ENCODE assay signal across 11 mouse cellular contexts in genomic region chrX:7443996-7444421, GRCm38 (mm10).
DNase-seq lines count a peak whose midpoint lies in the region; ATAC-seq and TF ChIP-seq lines count a peak whose summit lies in the region.
"Had no signal": no experiment of that assay in that cellular context is flagged by ENCODE, and none has a peak within 500 bp of the region (broad histone marks: within the 10 kb centered on the region; RNA-seq: fewer than 3 reads in every experiment).

No protein-coding gene starts in this region.

- no peaks in the 10 kb centered on the region for H3K36me3 ChIP-seq in heart, embryonic 15.5 days
- no peaks in the 10 kb centered on the region for H3K36me3 ChIP-seq in kidney, adult 2 months (ENCODE audit: control insufficient read depth, insufficient read depth, low read length)
- H3K36me3 ChIP-seq in liver, embryonic 13.5 days = no peaks in the 10 kb centered on the region
- H3K36me3 ChIP-seq: embryonic facial prominence, embryonic 12.5 days; limb, embryonic 13.5 days; midbrain, embryonic 13.5 days had no signal

- no peaks in the 10 kb centered on the region for H3K9me3 ChIP-seq in heart, embryonic 15.5 days (replicated peaks)
- H3K9me3 ChIP-seq in liver, embryonic 13.5 days (replicated peaks) = no peaks in the 10 kb centered on the region
- H3K9me3 ChIP-seq: embryonic facial prominence, embryonic 12.5 days; limb, embryonic 13.5 days; midbrain, embryonic 13.5 days had no signal

- no peaks in the 10 kb centered on the region for H3K27me3 ChIP-seq in heart, embryonic 15.5 days
- no peaks in the 10 kb centered on the region for H3K27me3 ChIP-seq in kidney, adult 2 months (replicated peaks; ENCODE audit: control insufficient read depth, insufficient read depth, low read length)
- no peaks in the 10 kb centered on the region for H3K27me3 ChIP-seq in liver, embryonic 13.5 days
- H3K27me3 ChIP-seq: embryonic facial prominence, embryonic 12.5 days; limb, embryonic 13.5 days; midbrain, embryonic 13.5 days had no signal

- TF ChIP-seq CTCF in kidney, adult 2 months (conservative IDR thresholded peaks at IDR 0.05; ENCODE audit: insufficient read depth, insufficient read length, low read depth, low read length) = no peak
- TF ChIP-seq CTCF in left cerebral cortex, adult 2 months (IDR thresholded peaks at IDR 0.05) = no peak

- H3K4me1 ChIP-seq in heart, embryonic 15.5 days (replicated peaks) = no peaks in the 10 kb centered on the region
- H3K4me1 ChIP-seq in kidney, adult 2 months (ENCODE audit: control insufficient read depth, insufficient read depth, low read length) = 0 out of 2 replicates have a peak, but pooled peaks cover 3% of the 10 kb centered on the region
- no peaks in the 10 kb centered on the region for H3K4me1 ChIP-seq in liver, embryonic 13.5 days (replicated peaks)
- H3K4me1 ChIP-seq: embryonic facial prominence, embryonic 12.5 days; limb, embryonic 13.5 days; midbrain, embryonic 13.5 days had no signal

- 26% methylated on average over 6 of the region's 6 CpGs for WGBS in heart, embryonic 15.5 days
- WGBS in kidney, adult 2 months = 11% methylated on average over 6 of the region's 6 CpGs
- 27% methylated on average over 6 of the region's 6 CpGs for WGBS in liver, embryonic 13.5 days (ENCODE audit: insufficient replicate concordance)

- TF ChIP-seq POLR2A in kidney, adult 2 months (IDR thresholded peaks at IDR 0.05; ENCODE audit: low read depth, low read length) = no peak

- H3K27ac ChIP-seq in heart, embryonic 15.5 days = peak overlapping the region; percentile 40; the same call in 1 of the 2 replicates
- H3K27ac ChIP-seq in kidney, adult 2 months (ENCODE audit: insufficient read depth, low read depth, low read length) = peak overlapping the region; percentile 87
- H3K27ac ChIP-seq in liver, embryonic 13.5 days = peak overlapping the region; percentile 34; the same call in 1 of the 2 replicates
- no peak overlapping the region for H3K27ac ChIP-seq in left cerebral cortex, adult 2 months
- H3K27ac ChIP-seq: embryonic facial prominence, embryonic 12.5 days; limb, embryonic 13.5 days; midbrain, embryonic 13.5 days had no signal

- H3K4me3 ChIP-seq in heart, embryonic 15.5 days = no peak overlapping the region
- H3K4me3 ChIP-seq in kidney, adult 2 months (ENCODE audit: insufficient read depth, low read depth, low read length) = no peak overlapping the region
- H3K4me3 ChIP-seq in liver, embryonic 13.5 days (replicated peaks) = no peak overlapping the region
- H3K4me3 ChIP-seq in left cerebral cortex, adult 2 months = no peak overlapping the region
- H3K4me3 ChIP-seq: embryonic facial prominence, embryonic 12.5 days; limb, embryonic 13.5 days; midbrain, embryonic 13.5 days had no signal

- no peak for DNase-seq in heart, adult 8-10 months (ENCODE audit: low spot score)
- DNase-seq in embryo, embryonic 10 days (ENCODE audit: low spot score) = peak; percentile 45
- DNase-seq in kidney, adult 2 months = peak; percentile 78
- DNase-seq in liver, embryonic 13.5 days = no peak
- DNase-seq in left cerebral cortex, postnatal 36 days (ENCODE audit: low spot score in 2 of 2) = no peak
- no peak for DNase-seq in left cerebral cortex, adult 2 months (ENCODE audit: extremely low spot score in 1 of 2, low spot score in 2 of 2)

- intact Hi-C loops in left cerebral cortex, postnatal 36 days (cut with DNase I) = no loop called here
- intact Hi-C loops in left cerebral cortex, adult 2 months (cut with DNase I) = no loop called here

- ATAC-seq in heart, embryonic 15.5 days (replicated peaks; ENCODE audit: insufficient number of reproducible peaks, insufficient read depth, low FRiP score, low read depth) = no peak
- no peak for ATAC-seq in liver, embryonic 13.5 days (ENCODE audit: low read depth)
- ATAC-seq: forebrain, embryonic 14.5 days; midbrain, embryonic 13.5 days had no signal

- no peak overlapping the region for H3K9ac ChIP-seq in heart, embryonic 15.5 days
- H3K9ac ChIP-seq in liver, embryonic 13.5 days = no peak overlapping the region
- H3K9ac ChIP-seq: embryonic facial prominence, embryonic 12.5 days; limb, embryonic 13.5 days; midbrain, embryonic 13.5 days had no signal

- no peak overlapping the region for H3K4me2 ChIP-seq in heart, embryonic 15.5 days
- H3K4me2 ChIP-seq in liver, embryonic 13.5 days = no peak overlapping the region
- H3K4me2 ChIP-seq: embryonic facial prominence, embryonic 12.5 days; limb, embryonic 13.5 days; midbrain, embryonic 13.5 days had no signal

Comparison
In these comparisons a context has a peak if more than half of its experiments do, and no peak if none do; other contexts are left out.
1. DNase-seq: peak in embryo, embryonic 10 days (single experiment) and kidney, adult 2 months (single experiment); none in heart, adult 8-10 months (single experiment), liver, embryonic 13.5 days (single experiment), left cerebral cortex, postnatal 36 days (0 of 2) and left cerebral cortex, adult 2 months (0 of 2).